Mouse (Mus musculus): Measurements from ENCODE around the gene Evi5.

DNA sequence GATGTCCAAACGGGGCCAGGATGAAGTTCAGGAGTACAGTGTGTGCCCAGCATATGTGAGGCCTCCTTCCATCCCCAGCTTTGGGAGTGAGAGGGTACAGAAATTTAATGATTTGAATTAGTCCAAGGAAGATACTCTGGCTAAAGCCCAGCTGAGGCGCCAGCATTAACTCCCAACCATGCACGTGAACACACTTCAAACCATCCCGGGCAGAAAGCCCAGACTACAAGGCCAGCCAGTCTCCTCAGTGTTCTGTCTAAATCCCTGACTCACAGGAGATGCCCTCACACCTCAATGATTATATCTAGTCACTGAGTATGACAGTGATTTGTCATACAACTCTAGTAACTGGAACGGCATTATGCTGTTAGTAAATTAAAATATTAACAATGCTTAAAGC is 27.6 kb downstream of the Evi5 start:
- no peak for TF ChIP-seq CTCF (IDR thresholded peaks at IDR 0.05)
- no peak for TF ChIP-seq EP300 (IDR thresholded peaks at IDR 0.05)

Data from lung, postnatal 0 days (tissue).